Mouse (Mus musculus) embryonic facial prominence, embryonic 13.5 days (tissue): ENCODE measurements around the gene Slfn9. TPM values are rescaled to one million over a fixed set of nuclear protein-coding genes. Genes with fewer than 3 reads are reported as not detected.
A peak's percentile ranks its signal among the peaks of the same experiment; 100 is the strongest.
"Not testable (repeated sequence)": the region's sequence is repeated elsewhere in the genome, so short reads cannot be mapped to it uniquely, and the experiment has no call there.

Experiments
- ATAC-seq: fragments of 200-750 bp; cut with Nextera tagmentation; 2 replicates; pipeline ENCODE4 v1.8.0; 2017; ENCODE audit warnings: low read depth; ENCODE audit not compliant: insufficient number of reproducible peaks, insufficient read depth, low FRiP score, low TSS enrichment
- H3K27ac ChIP-seq: fragments of 300-500 bp; sonication (generic); 2 replicates; pipeline ENCODE4 v1.5.1; 2015; ENCODE audit warnings: moderate library complexity, mild to moderate bottlenecking, inconsistent platforms
- H3K27me3 ChIP-seq: fragments of 300-500 bp; sonication (generic); 2 replicates; pipeline ENCODE4 v1.6.1; 2015; ENCODE audit warnings: mild to moderate bottlenecking, inconsistent platforms
- H3K36me3 ChIP-seq: fragments of 300-500 bp; sonication (generic); 2 replicates; pipeline ENCODE4 v1.6.1; 2015; ENCODE audit warnings: mild to moderate bottlenecking, inconsistent platforms
- H3K4me1 ChIP-seq: fragments of 300-500 bp; sonication (generic); 2 replicates; pipeline ENCODE4 v1.6.1; 2015; ENCODE audit warnings: inconsistent platforms
- H3K4me2 ChIP-seq: fragments of 300-500 bp; sonication (generic); 2 replicates; pipeline ENCODE4 v1.6.1; 2015; ENCODE audit warnings: moderate library complexity, mild to moderate bottlenecking, inconsistent platforms
- H3K4me3 ChIP-seq: fragments of 300-500 bp; sonication (generic); 2 replicates; pipeline ENCODE4 v1.5.1; 2015; ENCODE audit warnings: mild to moderate bottlenecking, inconsistent platforms
- H3K9ac ChIP-seq: fragments of 300-500 bp; sonication (generic); 2 replicates; pipeline ENCODE4 v1.6.1; 2015; ENCODE audit warnings: mild to moderate bottlenecking, inconsistent platforms
- H3K9me3 ChIP-seq: fragments of 300-500 bp; sonication (generic); 2 replicates; pipeline ENCODE4 v1.6.1; 2016; ENCODE audit warnings: inconsistent platforms
- WGBS: fragments of 180-500 bp; shearing (Covaris S2); methylation state at CpG from one replicate; pipeline ENCODE4 v1.1.7; 2015; ENCODE audit warnings: mixed read lengths; 5-methylcytosine and 5-hydroxymethylcytosine counted together
- polyA plus RNA-seq: library from polyadenylated mRNA; unstranded; fragments of >200 nt; fragmentation: Nextera tagmentation; extraction: Ambion mirVana; gene quantifications from 2 replicates; pipeline ENCODE4 v1.2.1, GENCODE M21; 2015

Slfn9 gene
- polyA plus RNA-seq, 1 experiment from 2014 or later: 17.4 TPM

- WGBS: 58% methylated on average over 9 of the region's 9 CpGs
- Histone ChIP-seq H3K4me2 (0 out of 2 replicates have a peak overlapping the region, but pooled peaks have one; percentile 27), H3K27ac (no peak overlapping the region), H3K27me3 (peaks cover 64% of the 10 kb centered on the region), H3K9me3 (no peaks in the 10 kb centered on the region), H3K36me3 (no peaks in the 10 kb centered on the region), H3K9ac (no peak overlapping the region), H3K4me1 (peaks cover 10% of the 10 kb centered on the region), H3K4me3 (0 out of 2 replicates have a peak overlapping the region, but pooled peaks have one; percentile 12)
- ATAC-seq: no peak
Measured at GRCm38 (mm10) chr11:82952612-82953542, 38.8 kb downstream of the Slfn9 start.

- Histone ChIP-seq H3K27ac (no peak overlapping the region), H3K4me1 (peaks cover 10% of the 10 kb centered on the region), H3K36me3 (no peaks in the 10 kb centered on the region), H3K27me3 (peaks cover 67% of the 10 kb centered on the region), H3K4me2 (peak overlapping the region; percentile 27), H3K9ac (no peak overlapping the region), H3K9me3 (no peaks in the 10 kb centered on the region), H3K4me3 (peak overlapping the region; percentile 12; the same call in 1 of the 2 replicates)
- ATAC-seq: no peak
- 8% methylated on average over 28 of the region's 28 CpGs for WGBS
Measured at GRCm38 (mm10) chr11:82951865-82952611, 39.6 kb downstream of the Slfn9 start.

GRCm38 (mm10) chr11:82950736-82951481 is 40.7 kb downstream of the Slfn9 start, which contains the start of gene Slfn5:
Gene Slfn5 (plus strand): TSS chr11:82951349.
- 11% methylated on average over 10 of the region's 10 CpGs for WGBS
- H3K9ac ChIP-seq: no peak within 1 kb of the TSS
- no peaks in the 10 kb centered on the region for H3K36me3 ChIP-seq
- ATAC-seq: no peak
- H3K9me3 ChIP-seq: no peaks in the 10 kb centered on the region
- peaks cover 10% of the 10 kb centered on the region for H3K4me1 ChIP-seq
- no peak within 1 kb of the TSS for H3K27ac ChIP-seq
- H3K4me2 ChIP-seq: peak within 1 kb of the TSS; percentile 27
- peaks cover 67% of the 10 kb centered on the region for H3K27me3 ChIP-seq
- peak within 1 kb of the TSS; percentile 12; the same call in 1 of the 2 replicates for H3K4me3 ChIP-seq

GRCm38 (mm10) chr11:82949036-82949435 is 42.6 kb downstream of the Slfn9 start:
- ATAC-seq: no peak
- no peak overlapping the region for H3K4me3 ChIP-seq
- no peaks in the 10 kb centered on the region for H3K9me3 ChIP-seq
- H3K4me2 ChIP-seq: no peak overlapping the region
- 85% methylated on average over 9 of the region's 9 CpGs for WGBS
- H3K36me3 ChIP-seq: no peaks in the 10 kb centered on the region
- peaks cover 62% of the 10 kb centered on the region for H3K27me3 ChIP-seq
- no peak overlapping the region for H3K27ac ChIP-seq
- no peak overlapping the region for H3K9ac ChIP-seq
- peaks cover 10% of the 10 kb centered on the region for H3K4me1 ChIP-seq

- no peak for ATAC-seq
- peaks cover 59% of the 10 kb centered on the region for H3K27me3 ChIP-seq
Measured at GRCm38 (mm10) chr11:82947457-82947856, 44.2 kb downstream of the Slfn9 start.

GRCm38 (mm10) chr11:82945636-82946035 is 46.0 kb downstream of the Slfn9 start:
- peaks cover 52% of the 10 kb centered on the region for H3K27me3 ChIP-seq

More at GRCm38 (mm10) chr11:82947457-82947856, 44.2 kb downstream of the Slfn9 start:
- no peak overlapping the region for H3K4me2 ChIP-seq
- H3K9ac ChIP-seq: no peak overlapping the region
- H3K36me3 ChIP-seq: no peaks in the 10 kb centered on the region
- no peak overlapping the region for H3K4me3 ChIP-seq
- H3K4me1 ChIP-seq: peaks cover 10% of the 10 kb centered on the region
- H3K9me3 ChIP-seq: no peaks in the 10 kb centered on the region
- no peak overlapping the region for H3K27ac ChIP-seq
- 35% methylated on average over 4 of the region's 4 CpGs for WGBS

GRCm38 (mm10) chr11:82943336-82943735 is 48.3 kb downstream of the Slfn9 start:
- H3K27ac ChIP-seq: no peak overlapping the region
- no peak for ATAC-seq
- H3K36me3 ChIP-seq: no peaks in the 10 kb centered on the region
- peaks cover 56% of the 10 kb centered on the region for H3K27me3 ChIP-seq
- no peaks in the 10 kb centered on the region for H3K4me1 ChIP-seq
- H3K9ac ChIP-seq: no peak overlapping the region
- 25% methylated on average over 6 of the region's 6 CpGs for WGBS
- no peak overlapping the region for H3K4me2 ChIP-seq
- no peaks in the 10 kb centered on the region for H3K9me3 ChIP-seq
- no peak overlapping the region for H3K4me3 ChIP-seq

More at GRCm38 (mm10) chr11:82945636-82946035, 46.0 kb downstream of the Slfn9 start:
- Histone ChIP-seq H3K9ac (no peak overlapping the region), H3K4me3 (no peak overlapping the region), H3K4me1 (no peaks in the 10 kb centered on the region), H3K4me2 (no peak overlapping the region), H3K9me3 (no peaks in the 10 kb centered on the region), H3K27ac (no peak overlapping the region), H3K36me3 (no peaks in the 10 kb centered on the region)
- WGBS: 73% methylated on average over 2 of the region's 2 CpGs
- no peak for ATAC-seq

GRCm38 (mm10) chr11:82933186-82933585 is 58.4 kb downstream of the Slfn9 start:
- WGBS: 1% methylated on average over 29 of the region's 29 CpGs
- ATAC-seq: no peak
- H3K27me3 ChIP-seq: peaks cover 92% of the 10 kb centered on the region

GRCm38 (mm10) chr11:82931671-82932450 is 59.8 kb downstream of the Slfn9 start:
- ATAC-seq, H3K9me3 ChIP-seq, H3K27ac ChIP-seq, H3K36me3 ChIP-seq, H3K4me1 ChIP-seq: not testable (repeated sequence)
- peak overlapping the region; percentile 78 for H3K4me2 ChIP-seq
- H3K9ac ChIP-seq: peak overlapping the region; percentile 60
- WGBS: under 1% methylated on average over 119 of the region's 119 CpGs
- H3K4me3 ChIP-seq: peak overlapping the region; percentile 46
- peaks cover 89% of the 10 kb centered on the region for H3K27me3 ChIP-seq

More at GRCm38 (mm10) chr11:82933186-82933585, 58.4 kb downstream of the Slfn9 start:
- H3K4me1 ChIP-seq: peaks cover 9% of the 10 kb centered on the region
- peak overlapping the region; percentile 78 for H3K4me2 ChIP-seq
- H3K9me3 ChIP-seq: no peaks in the 10 kb centered on the region
- H3K36me3 ChIP-seq: no peaks in the 10 kb centered on the region
- H3K4me3 ChIP-seq: peak overlapping the region; percentile 46
- H3K27ac ChIP-seq: no peak overlapping the region
- H3K9ac ChIP-seq: peak overlapping the region; percentile 58

- 2% methylated on average over 55 of the region's 63 CpGs for WGBS
- ATAC-seq: not testable (repeated sequence)
- peak overlapping the region; percentile 60 for H3K9ac ChIP-seq
Measured at GRCm38 (mm10) chr11:82931161-82931560, 60.5 kb downstream of the Slfn9 start.

More at GRCm38 (mm10) chr11:82931161-82931560, 60.5 kb downstream of the Slfn9 start:
- peak overlapping the region; percentile 78 for H3K4me2 ChIP-seq
- peak overlapping the region; percentile 46 for H3K4me3 ChIP-seq
- not testable (repeated sequence) for H3K36me3 ChIP-seq, H3K9me3 ChIP-seq, H3K4me1 ChIP-seq, H3K27ac ChIP-seq
- H3K27me3 ChIP-seq: peaks cover 89% of the 10 kb centered on the region
